Mouse (Mus musculus) adrenal gland, adult 2 months (tissue): Measurements from ENCODE around the gene Trak1. TPM values are rescaled to one million over a fixed set of nuclear protein-coding genes. Genes with fewer than 3 reads are reported as not detected.

ENCODE experiments used
- DNase-seq: peaks from one replicate; pipeline ENCODE4 v3.0.0; 2021
- polyA plus RNA-seq: library from polyadenylated mRNA; depleted of rRNA; stranded (reverse); fragments of >200 nt; gene quantifications from 2 replicates; pipeline ENCODE4 v1.2.3, GENCODE M21; 2012
- total RNA-seq, 2 experiments: library from RNA; stranded (reverse); gene quantifications; 2 replicates each; pipeline ENCODE4 v1.2.3; 2021

Trak1 gene
- total and polyA plus RNA-seq, 3 experiments, result 52.2 to 83.7 (median 67.8) TPM

DNA sequence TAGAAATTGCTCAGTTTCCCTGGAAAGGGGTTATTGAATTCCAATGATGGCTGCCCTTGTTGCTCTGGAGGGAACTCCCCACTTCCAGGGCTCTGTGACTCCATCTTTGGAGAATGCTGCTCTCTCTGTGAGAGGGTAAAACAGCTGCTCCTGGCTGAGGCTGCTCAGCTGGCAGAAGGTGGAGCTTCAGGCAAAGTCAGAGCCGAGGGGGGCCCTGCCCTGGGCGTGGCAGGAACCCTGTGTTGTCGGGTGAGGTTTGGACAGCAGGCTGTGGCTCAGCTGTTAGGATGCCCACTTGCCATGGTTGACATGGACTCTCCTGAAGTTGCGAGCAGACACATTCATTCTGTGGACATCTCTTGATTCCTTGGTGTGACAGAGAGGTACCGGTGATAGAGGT is 49.3 kb downstream of the Trak1 start:
- no peak for DNase-seq

- DNase-seq, result peak; percentile 56
These were observed 50.7 kb downstream of the Trak1 start for GRCm38 (mm10) chr9:121347981-121348380.

DNA sequence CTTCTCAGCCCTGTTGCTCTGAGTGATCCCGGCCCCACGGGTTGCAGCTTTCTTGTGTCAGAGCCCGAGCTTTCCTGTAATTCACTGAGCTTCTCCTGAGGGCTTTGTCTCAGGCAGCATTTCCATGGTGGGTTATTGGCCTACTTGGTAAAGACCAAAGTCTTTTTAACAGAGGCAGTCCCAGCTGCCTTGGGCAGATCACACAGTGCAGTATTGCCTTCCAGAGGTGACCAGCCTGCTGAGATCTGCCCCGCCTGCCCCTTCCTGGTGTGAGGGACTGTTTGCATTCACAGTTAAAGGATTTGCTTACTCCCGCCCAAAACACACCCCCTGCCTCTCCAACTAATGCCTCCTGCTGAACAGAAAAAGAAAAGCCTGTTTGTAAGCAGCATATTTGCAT is 51.2 kb downstream of the Trak1 start:
- no peak for DNase-seq

GRCm38 (mm10) chr9:121349111-121349510 is 51.8 kb downstream of the Trak1 start:
- no peak for DNase-seq

DNA sequence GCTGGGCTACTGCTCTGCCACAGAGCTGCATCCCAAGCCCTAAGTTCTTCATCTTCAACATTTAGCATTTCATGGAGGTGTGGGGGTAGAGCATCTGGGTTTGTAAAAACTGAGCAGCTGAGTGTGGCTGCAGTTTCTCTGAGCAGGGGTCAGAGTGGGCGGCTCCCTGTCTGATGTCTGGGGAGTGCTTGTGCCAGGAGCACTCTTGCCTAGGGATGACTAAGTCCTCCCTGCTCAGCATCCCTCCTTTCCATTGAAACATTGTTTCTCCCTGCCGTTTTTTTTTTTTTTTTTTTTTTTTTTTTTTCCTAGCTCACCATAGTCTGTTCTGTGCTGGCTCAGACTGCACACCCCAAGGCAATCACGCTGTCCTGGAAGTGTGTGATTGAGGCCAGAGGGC is 53.3 kb downstream of the Trak1 start:
- DNase-seq, result no peak

DNA sequence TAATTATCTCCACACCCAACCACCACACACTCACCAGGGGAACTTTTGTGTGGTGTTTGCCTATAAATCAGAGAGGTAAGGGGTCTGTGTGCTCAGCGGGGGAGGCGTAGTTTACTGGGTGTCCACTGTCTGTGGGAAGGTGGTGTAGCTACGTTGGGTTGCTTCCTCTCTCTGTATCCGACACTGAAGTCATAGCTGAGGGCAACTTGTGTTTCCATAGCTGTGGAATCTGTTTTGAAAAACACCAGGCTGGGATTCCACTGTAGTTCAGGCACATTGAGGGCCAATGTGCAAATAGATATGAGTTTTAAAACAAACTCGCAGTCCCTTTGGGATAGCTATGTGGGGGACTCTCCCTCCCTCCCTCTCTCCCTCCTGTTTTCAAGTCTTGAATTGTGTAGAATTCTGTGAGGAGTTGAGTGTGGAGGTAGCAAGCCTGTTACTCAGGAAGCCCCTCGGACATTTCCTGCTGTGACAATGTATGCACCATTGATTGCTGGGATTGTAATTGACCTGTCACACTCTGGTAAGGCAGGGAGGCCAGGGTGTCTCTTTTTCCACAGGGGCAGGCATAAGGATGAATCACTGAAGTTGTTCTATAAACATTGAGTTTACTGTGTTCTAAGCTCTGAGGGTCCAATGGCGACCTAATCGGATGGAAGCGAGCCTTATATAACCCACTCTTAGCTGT is 54.2 kb downstream of the Trak1 start:
- no peak for DNase-seq

DNA sequence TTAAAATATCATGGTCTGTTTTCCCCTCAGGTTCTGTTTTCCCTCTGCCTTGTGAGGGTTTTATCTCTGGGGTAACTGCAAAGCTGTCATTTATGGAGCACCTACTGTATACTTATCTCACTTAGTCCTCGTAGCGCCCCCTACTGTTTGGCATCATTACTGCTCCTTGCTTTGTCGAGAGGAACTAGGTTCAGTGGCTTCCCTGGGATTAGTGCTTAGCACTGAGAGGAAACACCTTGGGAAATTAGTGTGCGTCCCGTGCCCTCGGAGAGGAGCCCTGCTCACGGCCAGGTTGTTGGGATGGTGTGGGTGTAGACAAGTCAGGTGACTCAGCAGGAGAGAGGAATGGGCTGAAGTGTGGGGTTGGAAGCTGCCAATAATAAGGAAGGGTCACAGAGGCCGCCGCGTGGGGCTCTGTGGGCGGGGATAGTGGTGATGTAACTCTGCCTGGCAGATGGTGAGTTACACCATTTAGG is 54.9 kb downstream of the Trak1 start:
- DNase-seq, result peak; percentile 40

DNA sequence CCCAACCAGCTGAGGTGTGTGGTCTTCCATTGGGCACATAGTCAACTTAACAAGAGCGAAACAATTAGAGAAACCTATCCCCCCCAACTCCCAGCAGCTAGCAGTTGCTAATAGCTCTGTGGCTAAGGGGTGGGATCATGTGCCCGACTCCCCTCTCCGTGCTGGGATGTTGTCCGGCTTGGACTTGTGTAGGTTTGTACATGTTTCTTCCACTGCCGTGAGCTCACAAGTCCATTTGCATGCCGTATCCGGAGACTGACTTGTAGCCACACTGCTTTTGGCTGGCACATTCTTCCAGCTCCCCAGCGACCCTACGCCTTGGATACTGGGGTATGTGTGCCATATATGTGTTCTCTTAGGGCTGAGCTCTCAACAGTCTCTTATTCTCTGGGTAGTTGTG is 55.4 kb downstream of the Trak1 start:
- DNase-seq, result no peak

- peak; percentile 52 for DNase-seq
These were observed 57.6 kb downstream of the Trak1 start for GRCm38 (mm10) chr9:121354792-121355390.

- DNase-seq, result peak; percentile 45
These were observed 58.3 kb downstream of the Trak1 start for GRCm38 (mm10) chr9:121355431-121356141.

- DNase-seq, result no peak
These were observed 59.8 kb downstream of the Trak1 start for GRCm38 (mm10) chr9:121357102-121357501.

- no peak for DNase-seq
These were observed 60.4 kb downstream of the Trak1 start for GRCm38 (mm10) chr9:121357582-121358275.

GRCm38 (mm10) chr9:121358418-121358817 is 61.1 kb downstream of the Trak1 start:
- DNase-seq, result no peak

GRCm38 (mm10) chr9:121359266-121359972 is 62.1 kb downstream of the Trak1 start:
- DNase-seq, result no peak

DNA sequence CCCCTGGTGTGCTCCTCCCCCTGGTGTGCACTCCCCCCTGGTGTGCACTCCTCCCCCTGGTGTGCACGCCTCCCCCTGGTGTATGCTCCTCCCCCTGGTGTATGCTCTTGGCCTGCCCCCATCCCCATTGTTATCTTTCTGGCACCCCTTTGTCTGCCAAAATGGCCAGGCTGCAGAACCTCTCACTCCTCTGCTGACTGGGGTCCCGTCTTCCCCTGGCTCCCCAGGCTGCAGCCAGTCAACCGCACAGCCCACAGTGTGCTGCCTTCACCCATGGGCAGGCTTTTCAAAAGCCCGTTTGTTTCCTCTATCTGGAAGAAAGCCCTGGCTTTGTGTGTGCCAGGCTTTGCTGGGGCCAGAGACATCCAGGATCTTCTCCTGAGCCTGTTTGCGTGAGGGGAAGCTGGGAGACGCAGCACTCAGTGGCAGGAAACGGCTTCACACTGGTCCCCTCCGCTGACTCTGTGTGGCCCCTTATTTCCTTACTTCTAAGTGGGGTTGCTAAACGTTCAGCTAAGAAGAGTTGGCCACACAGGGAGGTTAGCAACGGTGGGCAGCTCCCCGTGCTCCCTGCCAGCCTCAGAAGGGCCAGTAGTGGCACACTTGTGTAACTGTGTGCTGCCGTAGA is 63.1 kb downstream of the Trak1 start:
- no peak for DNase-seq

DNA sequence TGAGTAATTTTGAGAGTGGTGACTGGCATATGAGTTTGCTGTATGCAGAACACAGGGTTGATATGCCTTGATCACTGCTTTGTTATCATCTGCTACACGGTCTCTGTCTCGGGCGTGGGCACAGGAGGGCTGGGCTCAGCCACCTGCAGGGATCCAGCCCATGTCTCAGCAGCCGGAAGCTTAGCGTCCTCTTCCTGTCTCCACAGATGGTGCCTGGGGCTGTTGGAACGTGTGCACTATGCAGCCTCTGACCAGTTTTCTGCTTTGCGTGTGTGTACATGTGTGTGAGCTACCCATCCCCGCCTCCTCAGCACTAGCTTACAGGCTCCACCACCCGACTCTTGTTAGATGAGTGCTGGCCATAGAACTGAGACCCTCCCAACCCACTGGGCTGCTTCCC is 63.7 kb downstream of the Trak1 start:
- no peak for DNase-seq

DNA sequence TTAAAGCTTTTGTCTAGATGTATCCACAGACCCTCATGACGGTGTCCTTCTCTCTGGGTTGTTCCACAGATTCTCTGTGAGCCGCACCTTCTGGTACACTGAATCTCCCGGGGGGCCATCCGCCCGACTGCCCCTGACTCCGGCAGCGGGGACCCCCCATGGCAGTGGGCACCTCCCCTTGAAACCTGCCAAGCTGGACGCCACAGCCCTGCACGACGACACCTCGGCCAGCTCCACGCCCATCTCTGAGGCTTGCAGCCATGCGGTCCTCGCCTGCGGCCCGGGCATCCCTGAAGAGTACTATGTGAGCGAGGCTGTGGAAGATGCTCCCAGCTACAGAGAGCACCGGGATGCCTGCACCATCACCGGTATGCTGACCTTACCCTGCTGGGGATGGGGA is 66.6 kb downstream of the Trak1 start:
- DNase-seq, result no peak

GRCm38 (mm10) chr9:121366135-121366863 is 69.0 kb downstream of the Trak1 start:
- peak; percentile 86 for DNase-seq

- DNase-seq, result no peak
These were observed 69.6 kb downstream of the Trak1 start for GRCm38 (mm10) chr9:121366864-121367245.

DNA sequence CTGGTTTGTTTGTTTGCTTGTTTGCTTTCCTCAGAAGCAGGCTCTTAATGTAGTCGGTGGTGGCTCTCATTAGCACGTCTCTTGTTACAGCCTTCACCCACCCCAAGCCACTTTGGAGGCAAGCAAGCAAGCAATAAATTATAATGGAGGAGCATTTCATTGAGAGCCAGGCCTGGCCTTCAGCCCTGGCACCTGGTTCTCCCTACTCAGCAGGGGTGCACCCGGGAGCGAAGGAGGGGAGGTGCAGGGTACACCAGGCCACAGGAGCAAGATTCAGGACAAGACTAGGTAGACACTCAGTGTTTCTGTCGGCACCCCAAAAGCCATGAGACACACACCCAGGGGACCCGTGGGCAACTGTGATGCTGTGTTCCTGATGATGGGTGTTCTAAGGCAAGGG is 72.3 kb downstream of the Trak1 start:
- DNase-seq, result no peak
